Mouse (Mus musculus) mature B cell (primary cell): ENCODE measurements around the gene Cnpy1.

Experiments used
- in situ Hi-C: fragments of 300-500 bp; cut with MboI; formaldehyde crosslinking; loops from 2 replicates; pipeline ENCODE4 v1.14.3; 2019

The Cnpy1 gene

GRCm38 (mm10) chr5:28239829-28240228, 5.8 kb downstream of the Cnpy1 start:
- in situ Hi-C loops, result no loop called here

GRCm38 (mm10) chr5:28238876-28239275, 6.7 kb downstream of the Cnpy1 start:
- in situ Hi-C loops, result no loop called here

GRCm38 (mm10) chr5:28238152-28238551, 7.5 kb downstream of the Cnpy1 start:
- in situ Hi-C loops, result no loop called here

- in situ Hi-C loops, result no loop called here
Observed at GRCm38 (mm10) chr5:28237715-28238114, 7.9 kb downstream of the Cnpy1 start.

- in situ Hi-C loops, result no loop called here
Observed at GRCm38 (mm10) chr5:28237055-28237454, 8.6 kb downstream of the Cnpy1 start.

GRCm38 (mm10) chr5:28236098-28236497, 9.5 kb downstream of the Cnpy1 start:
- in situ Hi-C loops, result no loop called here

GRCm38 (mm10) chr5:28232101-28232500, 13.5 kb downstream of the Cnpy1 start:
- in situ Hi-C loops, result no loop called here

GRCm38 (mm10) chr5:28219596-28219995, 26.0 kb downstream of the Cnpy1 start:
- in situ Hi-C loops, result no loop called here

GRCm38 (mm10) chr5:28213441-28213840, 32.2 kb downstream of the Cnpy1 start:
- in situ Hi-C loops, result no loop called here

- in situ Hi-C loops, result no loop called here
Observed at GRCm38 (mm10) chr5:28211651-28212310, 33.8 kb downstream of the Cnpy1 start.

- in situ Hi-C loops, result no loop called here
Observed at GRCm38 (mm10) chr5:28210591-28211550, 34.7 kb downstream of the Cnpy1 start.

GRCm38 (mm10) chr5:28209549-28210431, 35.8 kb downstream of the Cnpy1 start:
- in situ Hi-C loops, result no loop called here

GRCm38 (mm10) chr5:28208726-28209520, 36.7 kb downstream of the Cnpy1 start:
- in situ Hi-C loops, result no loop called here

GRCm38 (mm10) chr5:28207043-28207442, 38.6 kb downstream of the Cnpy1 start:
- in situ Hi-C loops, result no loop called here

- in situ Hi-C loops, result no loop called here
Observed at GRCm38 (mm10) chr5:28206448-28206847, 39.2 kb downstream of the Cnpy1 start.

GRCm38 (mm10) chr5:28204678-28205077, 40.9 kb downstream of the Cnpy1 start:
- in situ Hi-C loops, result no loop called here

- in situ Hi-C loops, result no loop called here
Observed at GRCm38 (mm10) chr5:28203086-28203485, 42.5 kb downstream of the Cnpy1 start.

GRCm38 (mm10) chr5:28199089-28199873, 46.3 kb downstream of the Cnpy1 start:
- in situ Hi-C loops, result no loop called here

- in situ Hi-C loops, result no loop called here
Observed at GRCm38 (mm10) chr5:28195473-28195872, 50.1 kb downstream of the Cnpy1 start.

- in situ Hi-C loops, result no loop called here
Observed at GRCm38 (mm10) chr5:28192099-28192454, 53.5 kb downstream of the Cnpy1 start.
